ENCODE assay signal across 8 mouse cellular contexts in genomic region chr7:142580121-142580879, GRCm38 (mm10). TPM values are rescaled to one million over a fixed set of nuclear protein-coding genes. Genes with fewer than 3 reads are reported as not detected.
DNase-seq lines count a peak whose midpoint lies in the region; ATAC-seq lines count a peak whose summit lies in the region.

No protein-coding gene starts in this region.

- 0 out of 2 replicates have a peak, but pooled peaks cover 2% of the 10 kb centered on the region for H3K9me3 ChIP-seq in embryonic facial prominence, embryonic 11.5 days (replicated peaks; ENCODE audit: control insufficient read depth, low read length)
- peaks cover 19% of the 10 kb centered on the region for H3K9me3 ChIP-seq in heart, embryonic 12.5 days (replicated peaks)
- 0 out of 2 replicates have a peak, but pooled peaks cover 8% of the 10 kb centered on the region for H3K9me3 ChIP-seq in kidney, embryonic 15.5 days (replicated peaks)
- H3K9me3 ChIP-seq in midbrain, embryonic 16.5 days (replicated peaks; ENCODE audit: control insufficient read depth, low read length, poor library complexity, severe bottlenecking): no peaks in the 10 kb centered on the region; the same call in 1 of the 2 replicates

- peak overlapping the region; percentile 40 for H3K4me2 ChIP-seq in embryonic facial prominence, embryonic 11.5 days (ENCODE audit: low read depth, low read length)
- H3K4me2 ChIP-seq in heart, embryonic 12.5 days: peak overlapping the region; percentile 65
- H3K4me2 ChIP-seq in kidney, embryonic 15.5 days: peak overlapping the region; percentile 68
- peak overlapping the region; percentile 71 for H3K4me2 ChIP-seq in midbrain, embryonic 16.5 days (ENCODE audit: low read length)

- DNase-seq in urinary bladder, adult 2 months (ENCODE audit: low spot score): peak; percentile 32
- no peak for DNase-seq in urinary bladder, postnatal 4 days (ENCODE audit: low spot score in 2 of 2)
- DNase-seq in embryonic facial prominence, embryonic 11.5 days (ENCODE audit: low spot score): peak; percentile 79
- peak; percentile 56 for DNase-seq in liver
- DNase-seq in telencephalon, adult 2 months (ENCODE audit: low read depth, low spot score): peak; percentile 15

- no peak overlapping the region for H3K27ac ChIP-seq in embryonic facial prominence, embryonic 11.5 days (replicated peaks; ENCODE audit: low read depth, low read length)
- H3K27ac ChIP-seq in heart, embryonic 12.5 days (ENCODE audit: poor library complexity, severe bottlenecking): no peak overlapping the region
- H3K27ac ChIP-seq in kidney, embryonic 15.5 days: no peak overlapping the region
- no peak overlapping the region for H3K27ac ChIP-seq in midbrain, embryonic 16.5 days (ENCODE audit: low read length)

- H3K4me3 ChIP-seq in embryonic facial prominence, embryonic 11.5 days (ENCODE audit: low read depth, low read length): peak overlapping the region; percentile 29
- H3K4me3 ChIP-seq in heart, embryonic 12.5 days: peak overlapping the region; percentile 27
- peak overlapping the region; percentile 33 for H3K4me3 ChIP-seq in kidney, embryonic 15.5 days (replicated peaks)
- peak overlapping the region; percentile 35 for H3K4me3 ChIP-seq in midbrain, embryonic 16.5 days (ENCODE audit: low read depth, low read length)

- 54% methylated on average over 26 of the region's 26 CpGs for WGBS in embryonic facial prominence, embryonic 11.5 days
- WGBS in heart, embryonic 12.5 days: 55% methylated on average over 26 of the region's 26 CpGs
- 54% methylated on average over 26 of the region's 26 CpGs for WGBS in kidney, embryonic 15.5 days
- WGBS in midbrain, embryonic 16.5 days: 44% methylated on average over 26 of the region's 26 CpGs

- no peaks in the 10 kb centered on the region for H3K4me1 ChIP-seq in embryonic facial prominence, embryonic 11.5 days (ENCODE audit: control insufficient read depth, insufficient read depth, low read length)
- H3K4me1 ChIP-seq in heart, embryonic 12.5 days (replicated peaks): peaks cover 22% of the 10 kb centered on the region
- peaks cover 45% of the 10 kb centered on the region for H3K4me1 ChIP-seq in kidney, embryonic 15.5 days
- no peaks in the 10 kb centered on the region for H3K4me1 ChIP-seq in midbrain, embryonic 16.5 days (ENCODE audit: control insufficient read depth, insufficient read depth, low read length)

- no peaks in the 10 kb centered on the region for H3K27me3 ChIP-seq in embryonic facial prominence, embryonic 11.5 days (ENCODE audit: control insufficient read depth, insufficient read depth, low read length)
- H3K27me3 ChIP-seq in heart, embryonic 12.5 days (replicated peaks): no peaks in the 10 kb centered on the region
- no peaks in the 10 kb centered on the region for H3K27me3 ChIP-seq in kidney, embryonic 15.5 days
- H3K27me3 ChIP-seq in midbrain, embryonic 16.5 days (ENCODE audit: control insufficient read depth, insufficient read depth, low read depth, low read length): no peaks in the 10 kb centered on the region

- no peaks in the 10 kb centered on the region for H3K36me3 ChIP-seq in embryonic facial prominence, embryonic 11.5 days (replicated peaks; ENCODE audit: control insufficient read depth, insufficient read depth, low read depth, low read length)
- H3K36me3 ChIP-seq in heart, embryonic 12.5 days: 0 out of 2 replicates have a peak, but pooled peaks cover 7% of the 10 kb centered on the region
- H3K36me3 ChIP-seq in kidney, embryonic 15.5 days: no peaks in the 10 kb centered on the region
- H3K36me3 ChIP-seq in midbrain, embryonic 16.5 days (ENCODE audit: control insufficient read depth, insufficient read depth, low read length): no peaks in the 10 kb centered on the region

- ATAC-seq in embryonic facial prominence, embryonic 11.5 days (replicated peaks; ENCODE audit: insufficient number of reproducible peaks, low FRiP score, low TSS enrichment, low read depth): no peak
- no peak for ATAC-seq in heart, embryonic 12.5 days (ENCODE audit: insufficient number of reproducible peaks, low FRiP score)
- no peak for ATAC-seq in kidney, embryonic 15.5 days (replicated peaks; ENCODE audit: low FRiP score)
- peak; percentile 81 for ATAC-seq in midbrain, embryonic 16.5 days

- H3K9ac ChIP-seq in embryonic facial prominence, embryonic 11.5 days (replicated peaks; ENCODE audit: low read length): peak overlapping the region; percentile 2; the same call in 1 of the 2 replicates
- H3K9ac ChIP-seq in heart, embryonic 12.5 days: no peak overlapping the region
- H3K9ac ChIP-seq in kidney, embryonic 15.5 days: 0 out of 2 replicates have a peak overlapping the region, but pooled peaks have one; percentile 5
- no peak overlapping the region; the same call in 1 of the 2 replicates for H3K9ac ChIP-seq in midbrain, embryonic 16.5 days (ENCODE audit: low read depth, low read length)

RNA-seq across cellular contexts. Expression of gene Mrpl23, which starts 47.8 kb away (rescaled TPM):
- 76.2 and 102 TPM in 2 replicates for polyA plus RNA-seq in urinary bladder, adult 2 months (2012; rRNA removed)
- 16.4 and 17.2 TPM in 2 replicates for polyA plus RNA-seq in embryonic facial prominence, embryonic 11.5 days (2014; fragmentation: Nextera tagmentation; extraction: Ambion mirVana)
- polyA plus RNA-seq in heart, embryonic 12.5 days (2016; fragmentation: Nextera tagmentation; extraction: Ambion mirVana): 12.0 and 15.2 TPM in 2 replicates
- polyA plus RNA-seq in kidney, embryonic 15.5 days (2015; fragmentation: Nextera tagmentation; extraction: Ambion mirVana): 25.8 and 26.8 TPM in 2 replicates
- polyA plus RNA-seq in midbrain, embryonic 16.5 days (2015; fragmentation: Nextera tagmentation; extraction: Ambion mirVana): 15.6 and 18.6 TPM in 2 replicates

Comparison
In these comparisons a context has a peak if more than half of its experiments do, and no peak if none do; other contexts are left out.
1. DNase-seq: peak in urinary bladder, adult 2 months (single experiment), embryonic facial prominence, embryonic 11.5 days (single experiment), liver (single experiment) and telencephalon, adult 2 months (single experiment); none in urinary bladder, postnatal 4 days (0 of 2).
2. H3K9ac ChIP-seq: peak in embryonic facial prominence, embryonic 11.5 days (single experiment) and kidney, embryonic 15.5 days (single experiment); none in heart, embryonic 12.5 days (single experiment) and midbrain, embryonic 16.5 days (single experiment).
3. Peak in every context shown above with its lines, with median percentiles within 50 percentile points of each other: H3K4me2 ChIP-seq and H3K4me3 ChIP-seq.